Mouse (Mus musculus) limb, embryonic 13.5 days (tissue): ENCODE results near the gene Olfr330. TPM values are rescaled to one million over a fixed set of nuclear protein-coding genes. Genes with fewer than 3 reads are reported as not detected.
"Not testable (repeated sequence)": the region's sequence is repeated elsewhere in the genome, so short reads cannot be mapped to it uniquely, and the experiment has no call there.

Experiments used
- ATAC-seq: fragments of 200-750 bp; cut with Nextera tagmentation; 2 replicates; pipeline ENCODE4 v1.8.0; 2017; ENCODE audit warnings: low read depth, moderate number of reproducible peaks, moderate TSS enrichment; ENCODE audit not compliant: low FRiP score
- H3K27ac ChIP-seq: fragments of 300-500 bp; sonication (generic); 2 replicates; pipeline ENCODE4 v1.5.1; 2015; ENCODE audit warnings: inconsistent platforms, mild to moderate bottlenecking, moderate library complexity
- H3K27me3 ChIP-seq: fragments of 300-500 bp; sonication (generic); 2 replicates; pipeline ENCODE4 v1.6.1; 2015; ENCODE audit warnings: mild to moderate bottlenecking, inconsistent platforms
- H3K36me3 ChIP-seq: fragments of 300-500 bp; sonication (generic); 2 replicates; pipeline ENCODE4 v1.6.1; 2015; ENCODE audit warnings: inconsistent platforms, mild to moderate bottlenecking, moderate library complexity
- H3K4me1 ChIP-seq: fragments of 300-500 bp; sonication (generic); 2 replicates; pipeline ENCODE4 v1.6.1; 2015; ENCODE audit warnings: inconsistent platforms
- H3K4me2 ChIP-seq: fragments of 300-500 bp; sonication (generic); replicated peaks from 2 replicates; pipeline ENCODE4 v1.6.1; 2015; ENCODE audit warnings: inconsistent platforms, mild to moderate bottlenecking, moderate library complexity
- H3K4me3 ChIP-seq: fragments of 300-500 bp; sonication (generic); 2 replicates; pipeline ENCODE4 v1.5.1; 2015; ENCODE audit warnings: moderate library complexity, mild to moderate bottlenecking, inconsistent platforms
- H3K9ac ChIP-seq: fragments of 300-500 bp; sonication (generic); 2 replicates; pipeline ENCODE4 v1.6.1; 2015; ENCODE audit warnings: mild to moderate bottlenecking, inconsistent platforms
- H3K9me3 ChIP-seq: fragments of 300-500 bp; sonication (generic); 2 replicates; pipeline ENCODE4 v1.6.1; 2016; ENCODE audit warnings: inconsistent platforms
- WGBS: fragments of 180-500 bp; shearing (Covaris S2); methylation state at CpG from one replicate; pipeline ENCODE4 v1.1.7; 2015; 5-methylcytosine and 5-hydroxymethylcytosine counted together
- polyA plus RNA-seq: library from polyadenylated mRNA; unstranded; fragments of >200 nt; fragmentation: Nextera tagmentation; extraction: Ambion mirVana; gene quantifications from 2 replicates; pipeline ENCODE4 v1.2.1, GENCODE M21; 2015

Olfr330 gene
- not detected in 2 replicates for polyA plus RNA-seq

GRCm38 (mm10) chr11:58534736-58535135 lies at the start of gene Olfr330:
Gene Olfr330 (minus strand): TSS chr11:58534836.
- H3K27me3 ChIP-seq, H3K27ac ChIP-seq, H3K9ac ChIP-seq, H3K4me3 ChIP-seq, H3K4me1 ChIP-seq, H3K36me3 ChIP-seq, H3K9me3 ChIP-seq, ATAC-seq, H3K4me2 ChIP-seq: not testable (repeated sequence)

- Histone ChIP-seq H3K36me3 (no peaks in the 10 kb centered on the region), H3K4me1 (no peaks in the 10 kb centered on the region), H3K27ac (no peak overlapping the region), H3K4me3 (no peak overlapping the region), H3K4me2 (no peak overlapping the region), H3K9ac (no peak overlapping the region), H3K27me3 (no peaks in the 10 kb centered on the region), H3K9me3 (no peaks in the 10 kb centered on the region)
- no peak for ATAC-seq
- 85% methylated on average over 8 of the region's 8 CpGs for WGBS
These were observed 44.0 kb upstream of the Olfr330 start for GRCm38 (mm10) chr11:58578636-58579035.

GRCm38 (mm10) chr11:58577430-58577829 lies 42.8 kb upstream of the Olfr330 start, which contains the start of gene Olfr325:
Gene Olfr325 (plus strand): TSS chr11:58577730.
- H3K27me3 ChIP-seq: no peaks in the 10 kb centered on the region
- no peaks in the 10 kb centered on the region for H3K4me1 ChIP-seq
- H3K9ac ChIP-seq: no peak within 1 kb of the TSS
- WGBS: 82% methylated on average over 1 of the region's 1 CpGs
- no peak within 1 kb of the TSS for H3K27ac ChIP-seq
- no peak for ATAC-seq
- H3K36me3 ChIP-seq: no peaks in the 10 kb centered on the region
- H3K9me3 ChIP-seq: no peaks in the 10 kb centered on the region
- no peak within 1 kb of the TSS for H3K4me2 ChIP-seq
- no peak within 1 kb of the TSS for H3K4me3 ChIP-seq

DNA sequence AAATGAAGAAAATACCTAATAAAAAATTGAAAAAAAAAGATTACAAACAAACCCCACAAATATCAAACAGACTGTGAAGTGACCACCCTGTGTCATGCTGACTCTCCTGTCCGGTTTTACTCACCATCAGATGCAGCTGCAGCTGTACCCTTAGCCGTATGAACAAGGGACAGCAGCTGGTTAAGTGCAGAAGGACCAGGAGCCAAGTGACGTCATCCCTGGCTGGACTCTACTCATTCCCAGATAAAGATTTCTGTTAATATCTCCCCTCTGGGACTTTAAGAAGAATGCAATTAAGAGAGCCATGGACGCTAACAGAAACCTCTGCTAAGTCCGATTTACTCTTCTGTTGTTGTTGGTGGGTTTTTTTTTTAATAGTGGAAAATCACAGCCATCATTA lies 35.8 kb upstream of the Olfr330 start, which contains the start of gene Olfr224:
Gene Olfr224 (minus strand): TSS at position 149 of the 400 bp plus-strand sequence.
- no peak for ATAC-seq
- Histone ChIP-seq H3K9me3 (no peaks in the 10 kb centered on the region), H3K36me3 (no peaks in the 10 kb centered on the region), H3K27me3 (no peaks in the 10 kb centered on the region), H3K4me2 (no peak within 1 kb of the TSS), H3K27ac (no peak within 1 kb of the TSS), H3K4me3 (no peak within 1 kb of the TSS), H3K9ac (no peak within 1 kb of the TSS), H3K4me1 (no peaks in the 10 kb centered on the region)
- 70% methylated on average over 5 of the region's 5 CpGs for WGBS

DNA sequence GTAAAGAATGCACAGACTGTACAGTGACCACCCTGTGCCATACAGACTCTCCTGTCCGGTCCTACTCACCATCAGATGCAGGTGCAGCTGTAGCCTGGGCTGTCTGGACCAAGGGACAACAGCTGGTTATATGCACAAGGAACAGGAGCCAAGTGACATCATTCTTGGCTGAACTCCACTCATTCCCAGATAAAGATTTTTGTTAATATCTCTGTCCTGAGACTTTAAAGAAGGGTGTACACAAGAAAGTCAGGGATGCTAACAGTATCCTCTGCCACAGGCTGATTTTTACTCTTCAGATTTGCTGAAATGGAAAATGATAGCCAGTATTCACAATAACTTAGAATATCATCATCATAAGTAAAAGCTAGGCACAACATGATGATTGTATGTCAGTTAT lies 20.9 kb upstream of the Olfr330 start, which contains the start of gene Olfr328:
Gene Olfr328 (minus strand): TSS at position 101 of the 400 bp plus-strand sequence.
- WGBS: 81% methylated on average over 1 of the region's 1 CpGs
- H3K4me1 ChIP-seq: no peaks in the 10 kb centered on the region
- no peaks in the 10 kb centered on the region for H3K9me3 ChIP-seq
- no peak within 1 kb of the TSS for H3K9ac ChIP-seq
- H3K27ac ChIP-seq: no peak within 1 kb of the TSS
- H3K27me3 ChIP-seq: no peaks in the 10 kb centered on the region
- no peak within 1 kb of the TSS for H3K4me3 ChIP-seq
- H3K4me2 ChIP-seq: no peak within 1 kb of the TSS
- H3K36me3 ChIP-seq: no peaks in the 10 kb centered on the region
- no peak for ATAC-seq

DNA sequence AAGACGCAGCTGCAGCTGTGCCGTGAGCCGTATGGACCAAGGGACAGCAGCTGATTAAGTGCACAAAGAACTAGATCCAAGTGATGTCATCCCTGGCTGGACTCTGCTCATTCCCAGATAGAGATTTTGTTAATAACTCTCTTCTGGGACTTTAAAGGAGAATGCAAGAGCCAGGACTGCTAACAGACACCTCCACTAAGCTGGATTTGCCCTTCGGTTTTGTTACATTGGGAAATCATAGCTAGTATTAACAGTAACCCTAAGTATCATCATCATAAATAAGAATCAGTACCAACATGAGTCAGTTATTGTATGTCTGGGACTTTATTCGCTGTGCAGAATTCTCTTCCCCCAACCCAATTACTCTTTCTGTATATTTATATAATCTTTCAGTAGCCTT lies 11.7 kb upstream of the Olfr330 start, which contains the start of gene Olfr329-ps:
Gene Olfr329-ps (minus strand): TSS at position 101 of the 400 bp plus-strand sequence.
- no peaks in the 10 kb centered on the region for H3K27me3 ChIP-seq
- H3K4me3 ChIP-seq: no peak within 1 kb of the TSS
- no peak within 1 kb of the TSS for H3K4me2 ChIP-seq
- H3K27ac ChIP-seq: no peak within 1 kb of the TSS
- no peaks in the 10 kb centered on the region for H3K4me1 ChIP-seq
- H3K9ac ChIP-seq: no peak within 1 kb of the TSS
- ATAC-seq: no peak
- 80% methylated on average over 5 of the region's 5 CpGs for WGBS
- H3K9me3 ChIP-seq: no peaks in the 10 kb centered on the region
- H3K36me3 ChIP-seq: no peaks in the 10 kb centered on the region

DNA sequence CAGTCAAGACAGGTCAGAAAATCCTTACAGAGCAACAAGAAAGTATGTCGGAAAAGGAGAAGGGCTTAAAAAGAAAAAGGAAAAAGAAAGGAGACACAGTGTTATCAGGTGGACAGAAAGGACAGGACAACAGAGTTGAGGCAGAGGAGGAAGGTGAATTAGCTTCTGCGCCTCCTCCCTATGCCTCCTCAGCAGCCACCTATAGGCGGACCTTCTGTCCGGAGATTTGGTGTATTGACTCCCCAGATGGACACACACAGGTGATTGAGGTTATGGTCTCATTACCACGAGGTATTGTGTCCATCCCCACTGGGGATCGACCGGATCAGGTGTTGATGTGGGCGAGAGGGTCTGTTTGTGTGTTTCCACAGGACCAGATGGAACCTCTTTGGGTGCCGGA lies 14.9 kb downstream of the Olfr330 start:
- 89% methylated on average over 8 of the region's 9 CpGs for WGBS
- ATAC-seq, H3K27ac ChIP-seq, H3K36me3 ChIP-seq, H3K4me3 ChIP-seq, H3K9me3 ChIP-seq, H3K27me3 ChIP-seq, H3K4me2 ChIP-seq, H3K4me1 ChIP-seq, H3K9ac ChIP-seq: not testable (repeated sequence)

- not testable (repeated sequence) for H3K4me1 ChIP-seq, H3K9ac ChIP-seq, H3K27ac ChIP-seq, H3K27me3 ChIP-seq, H3K9me3 ChIP-seq, H3K4me2 ChIP-seq, H3K36me3 ChIP-seq, ATAC-seq, H3K4me3 ChIP-seq
- WGBS: 94% methylated on average over 18 of the region's 18 CpGs
These were observed 15.7 kb downstream of the Olfr330 start for GRCm38 (mm10) chr11:58518916-58519315.

- not testable (repeated sequence) for H3K27ac ChIP-seq, H3K27me3 ChIP-seq, ATAC-seq, H3K4me3 ChIP-seq, H3K4me1 ChIP-seq, H3K9ac ChIP-seq, H3K36me3 ChIP-seq, H3K4me2 ChIP-seq, H3K9me3 ChIP-seq
- WGBS: 83% methylated on average over 19 of the region's 19 CpGs
These were observed 25.6 kb downstream of the Olfr330 start for GRCm38 (mm10) chr11:58509058-58509457.

DNA sequence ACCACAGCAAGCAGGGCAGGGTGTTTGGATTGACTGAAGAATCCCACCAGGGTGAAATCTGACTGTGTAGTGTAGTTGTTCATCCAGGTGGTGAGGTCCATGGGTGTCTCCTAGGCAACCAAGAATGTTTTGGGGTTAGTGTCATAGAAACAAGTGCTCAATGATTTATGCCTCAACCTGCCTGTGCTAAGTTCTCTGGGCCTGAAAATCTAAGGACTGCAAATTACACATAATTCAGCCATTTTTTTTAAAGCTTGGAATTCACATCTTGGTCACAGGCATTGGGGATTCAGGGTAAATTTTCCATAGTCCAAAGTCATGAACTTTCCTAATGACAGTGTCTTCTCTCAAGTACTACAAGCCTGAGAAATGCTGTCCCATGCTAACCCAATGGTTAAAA lies 32.2 kb downstream of the Olfr330 start, which contains the start of gene Olfr331:
Gene Olfr331 (minus strand): TSS at position 101 of the 400 bp plus-strand sequence.
- not testable (repeated sequence) for H3K27me3 ChIP-seq, H3K27ac ChIP-seq, H3K4me1 ChIP-seq, ATAC-seq, H3K4me2 ChIP-seq, H3K36me3 ChIP-seq, H3K9me3 ChIP-seq, H3K4me3 ChIP-seq, H3K9ac ChIP-seq

- no peak overlapping the region for H3K9ac ChIP-seq
- no peaks in the 10 kb centered on the region; the same call in 1 of the 2 replicates for H3K27me3 ChIP-seq
- 49% methylated on average over 3 of the region's 3 CpGs for WGBS
These were observed 35.3 kb downstream of the Olfr330 start for GRCm38 (mm10) chr11:58499290-58499689.

DNA sequence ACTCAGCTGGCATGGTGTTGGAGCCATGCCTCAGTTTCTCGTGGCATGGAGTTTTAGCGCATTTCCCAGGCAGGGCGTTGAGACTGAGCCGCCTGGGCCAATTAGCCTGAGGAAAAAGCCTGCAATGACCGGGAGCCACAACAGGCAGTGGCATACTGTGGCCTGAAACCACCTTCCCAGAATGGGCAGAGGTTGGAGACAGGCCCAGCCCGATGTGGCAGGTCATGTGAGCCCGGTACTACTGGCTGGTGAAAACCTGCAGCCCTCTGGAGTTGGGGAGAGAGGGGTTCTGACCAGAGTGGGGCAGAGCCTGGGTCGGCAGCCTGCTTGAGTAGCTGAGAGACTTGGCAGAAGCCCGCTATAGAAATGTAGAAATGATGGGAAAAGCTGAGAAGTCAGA lies 35.9 kb downstream of the Olfr330 start:
- H3K27me3 ChIP-seq: no peaks in the 10 kb centered on the region; the same call in 1 of the 2 replicates
- H3K4me1 ChIP-seq: no peaks in the 10 kb centered on the region
- ATAC-seq: no peak
- H3K4me3 ChIP-seq: no peak overlapping the region
- H3K9ac ChIP-seq: no peak overlapping the region
- 83% methylated on average over 9 of the region's 9 CpGs for WGBS
- H3K27ac ChIP-seq: no peak overlapping the region
- no peaks in the 10 kb centered on the region for H3K9me3 ChIP-seq
- no peak overlapping the region for H3K4me2 ChIP-seq
- H3K36me3 ChIP-seq: no peaks in the 10 kb centered on the region

More at GRCm38 (mm10) chr11:58499290-58499689, 35.3 kb downstream of the Olfr330 start:
- H3K27ac ChIP-seq: no peak overlapping the region
- no peaks in the 10 kb centered on the region for H3K9me3 ChIP-seq
- H3K4me1 ChIP-seq: no peaks in the 10 kb centered on the region
- H3K4me2 ChIP-seq: no peak overlapping the region
- H3K36me3 ChIP-seq: no peaks in the 10 kb centered on the region
- no peak for ATAC-seq
- H3K4me3 ChIP-seq: no peak overlapping the region

DNA sequence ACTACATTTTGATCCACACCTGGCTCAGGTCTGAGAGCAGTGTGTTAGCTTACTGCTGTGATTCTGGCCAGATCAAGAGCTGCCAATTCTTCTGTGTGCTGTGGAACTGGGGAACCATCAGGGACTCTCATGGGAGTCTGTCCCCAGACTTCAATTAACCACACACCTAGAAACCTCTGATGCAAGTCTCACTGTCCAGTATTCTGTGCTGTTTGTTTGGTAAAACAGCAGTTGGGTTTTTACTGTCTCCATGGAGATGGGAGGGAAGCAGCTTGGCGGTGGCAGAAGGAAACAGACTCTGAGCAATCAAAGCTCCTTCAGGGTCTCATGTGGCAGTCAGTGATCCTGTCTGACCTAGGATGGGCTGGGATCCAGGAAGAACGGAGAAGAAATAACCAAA lies 42.2 kb downstream of the Olfr330 start, which contains the start of gene Olfr332:
Gene Olfr332 (minus strand): TSS at position 101 of the 400 bp plus-strand sequence.
- Histone ChIP-seq H3K27ac (no peak within 1 kb of the TSS), H3K4me1 (no peaks in the 10 kb centered on the region), H3K9ac (no peak within 1 kb of the TSS), H3K27me3 (no peaks in the 10 kb centered on the region), H3K4me2 (no peak within 1 kb of the TSS), H3K36me3 (no peaks in the 10 kb centered on the region), H3K4me3 (no peak within 1 kb of the TSS), H3K9me3 (no peaks in the 10 kb centered on the region)
- WGBS: 80% methylated on average over 2 of the region's 2 CpGs
- ATAC-seq: no peak
